Mouse (Mus musculus): ENCODE results near the gene Lrrc46. TPM values are rescaled to one million over a fixed set of nuclear protein-coding genes. Genes with fewer than 3 reads are reported as not detected.

The Lrrc46 gene
- polyA plus RNA-seq, 1 experiment from 2014 or later: 3.0 TPM

Small RNAs within 50 kb of the gene (microRNA-seq; reads per million reads assigned to microRNA genes)
- 1.3 reads per million for gene Mir8103

Other genes starting within 250 kb of the Lrrc46 start
- gene Nfe2l1, start 211.4 kb downstream of the Lrrc46 start, polyA plus RNA-seq (2015; fragmentation: Nextera tagmentation; extraction: Ambion mirVana): 49.0 and 56.2 TPM in 2 replicates
- 12.3 and 13.8 TPM in 2 replicates for gene Copz2, start 191.5 kb downstream of the Lrrc46 start, polyA plus RNA-seq (2015; fragmentation: Nextera tagmentation; extraction: Ambion mirVana)
- gene Cdk5rap3, start 124.9 kb downstream of the Lrrc46 start, polyA plus RNA-seq (2015; fragmentation: Nextera tagmentation; extraction: Ambion mirVana): 102 and 104 TPM in 2 replicates
- gene Prr15l, start 113.3 kb downstream of the Lrrc46 start, polyA plus RNA-seq (2015; fragmentation: Nextera tagmentation; extraction: Ambion mirVana): 0.08 and 0.25 TPM in 2 replicates
- 13.9 and 20.0 TPM in 2 replicates for gene Pnpo, start 97.4 kb downstream of the Lrrc46 start, polyA plus RNA-seq (2015; fragmentation: Nextera tagmentation; extraction: Ambion mirVana)
- gene Sp2, start 58.4 kb downstream of the Lrrc46 start, polyA plus RNA-seq (2015; fragmentation: Nextera tagmentation; extraction: Ambion mirVana): 18.3 and 18.8 TPM in 2 replicates
- 0.15 and 0.21 TPM in 2 replicates for gene Sp6, start 28.0 kb downstream of the Lrrc46 start, polyA plus RNA-seq (2015; fragmentation: Nextera tagmentation; extraction: Ambion mirVana)
- 22.8 and 23.0 TPM in 2 replicates for gene Scrn2, start 11.5 kb downstream of the Lrrc46 start, polyA plus RNA-seq (2015; fragmentation: Nextera tagmentation; extraction: Ambion mirVana)
- 59.3 and 60.7 TPM in 2 replicates for gene Mrpl10, start 153 bp upstream of the Lrrc46 start, polyA plus RNA-seq (2015; fragmentation: Nextera tagmentation; extraction: Ambion mirVana)
- 7.8 and 8.7 TPM in 2 replicates for gene Osbpl7, start 9.2 kb upstream of the Lrrc46 start, polyA plus RNA-seq (2015; fragmentation: Nextera tagmentation; extraction: Ambion mirVana)
- 0.27 and 0.31 TPM in 2 replicates for gene Tbx21, start 73.9 kb upstream of the Lrrc46 start, polyA plus RNA-seq (2015; fragmentation: Nextera tagmentation; extraction: Ambion mirVana)
- gene Tbkbp1, start 110.1 kb upstream of the Lrrc46 start, polyA plus RNA-seq (2015; fragmentation: Nextera tagmentation; extraction: Ambion mirVana): 4.5 and 5.0 TPM in 2 replicates
- 50.5 and 61.8 TPM in 2 replicates for gene Kpnb1, start 146.5 kb upstream of the Lrrc46 start, polyA plus RNA-seq (2015; fragmentation: Nextera tagmentation; extraction: Ambion mirVana)
- 131 and 140 TPM in 2 replicates for gene Npepps, start 239.2 kb upstream of the Lrrc46 start, polyA plus RNA-seq (2015; fragmentation: Nextera tagmentation; extraction: Ambion mirVana)